Mouse (Mus musculus) right cerebral cortex, adult 2 months (tissue): ENCODE results near the gene Col16a1.

Source experiments
- DNase-seq, 2 experiments: peaks; one replicate each; pipeline ENCODE4 v3.0.0; 2021 to 2022; ENCODE audit warnings: low spot score in 2 of 2

The Col16a1 gene

DNA sequence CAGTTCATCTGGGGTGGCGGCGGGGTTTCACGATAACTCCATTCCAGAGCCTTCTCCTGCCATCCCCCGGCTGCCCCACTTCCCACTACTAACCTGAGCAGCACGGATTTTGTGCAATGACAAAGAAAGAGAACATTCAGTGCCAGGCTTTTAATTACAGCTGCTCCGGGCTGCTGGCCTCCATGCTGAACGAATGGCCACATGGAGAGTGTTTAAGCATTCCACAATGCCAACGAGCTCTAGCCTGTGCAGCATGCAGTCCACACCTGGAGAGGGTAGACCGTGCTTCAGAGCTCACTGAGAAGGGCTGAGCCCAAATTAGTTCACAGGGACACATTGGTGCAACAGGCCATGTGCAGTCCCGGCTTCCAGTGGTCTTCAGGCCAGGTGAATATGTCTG lies 82.4 kb downstream of the Col16a1 start:
- DNase-seq, result no peak

DNA sequence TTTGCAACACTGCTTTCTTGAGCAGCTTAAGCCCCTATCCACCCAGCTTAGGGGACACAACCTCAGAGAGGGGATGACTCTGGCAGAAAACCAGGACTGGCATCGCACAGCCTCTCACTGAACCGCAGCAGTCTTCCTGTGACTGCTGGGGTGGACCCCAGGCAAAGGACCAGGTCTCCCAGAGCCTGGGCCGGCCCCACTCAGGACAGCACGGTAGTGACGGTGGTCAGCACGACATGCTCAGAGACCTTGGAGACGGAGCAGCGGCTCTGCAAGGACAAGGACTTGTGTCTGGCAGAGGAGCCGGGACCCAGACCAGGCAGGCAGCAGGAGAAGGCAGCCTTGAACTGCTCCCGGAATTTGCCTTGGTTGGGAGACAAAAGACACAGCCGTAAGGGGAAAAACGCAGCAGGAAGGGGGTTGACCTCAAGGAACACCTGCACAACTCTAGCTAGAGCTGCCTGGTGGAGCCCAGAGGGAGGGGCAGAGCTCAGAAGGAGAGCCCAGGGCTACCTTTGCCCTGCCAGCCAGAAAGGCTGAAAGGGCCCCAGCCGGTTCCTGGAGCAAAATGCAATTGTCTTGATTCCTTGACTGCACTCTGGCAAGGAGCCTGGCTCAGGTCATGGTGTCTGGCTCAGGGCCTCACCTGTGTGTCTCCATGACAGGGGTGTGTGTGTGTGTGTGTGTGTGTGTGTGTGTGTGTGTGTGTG lies 83.2 kb downstream of the Col16a1 start:
- no peak for DNase-seq

DNA sequence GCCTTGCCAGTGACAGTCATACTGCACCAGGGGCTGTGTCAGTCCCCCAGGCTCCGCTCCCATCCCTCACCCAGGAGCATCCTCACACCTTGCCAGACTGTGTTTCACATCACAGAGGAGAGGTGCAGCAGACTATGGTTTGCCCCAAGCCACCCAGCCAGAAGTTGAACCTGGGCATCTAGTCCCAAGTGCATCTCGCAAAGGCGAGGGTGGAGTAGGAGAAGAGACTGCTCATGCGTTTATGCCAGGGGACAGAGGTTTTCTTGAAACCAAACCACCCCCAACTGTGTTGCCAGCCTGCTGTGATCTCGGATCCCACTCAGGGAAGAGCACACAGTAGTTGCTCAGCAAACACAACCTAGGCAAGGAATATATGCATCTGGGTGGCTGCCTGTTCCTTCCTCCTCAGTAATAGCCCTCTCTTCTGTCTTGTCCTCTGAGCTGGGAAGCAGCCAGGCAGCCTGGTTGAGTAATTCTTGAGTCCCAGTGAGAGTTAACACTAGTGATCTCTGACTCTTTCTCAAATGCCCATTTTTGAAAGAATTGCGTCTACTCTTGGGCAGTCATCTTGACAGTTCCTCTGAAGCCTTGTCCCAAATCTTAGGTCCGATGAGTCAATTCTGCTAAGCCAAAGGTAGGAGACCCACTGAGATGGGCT lies 83.9 kb downstream of the Col16a1 start:
- DNase-seq, result no peak

DNA sequence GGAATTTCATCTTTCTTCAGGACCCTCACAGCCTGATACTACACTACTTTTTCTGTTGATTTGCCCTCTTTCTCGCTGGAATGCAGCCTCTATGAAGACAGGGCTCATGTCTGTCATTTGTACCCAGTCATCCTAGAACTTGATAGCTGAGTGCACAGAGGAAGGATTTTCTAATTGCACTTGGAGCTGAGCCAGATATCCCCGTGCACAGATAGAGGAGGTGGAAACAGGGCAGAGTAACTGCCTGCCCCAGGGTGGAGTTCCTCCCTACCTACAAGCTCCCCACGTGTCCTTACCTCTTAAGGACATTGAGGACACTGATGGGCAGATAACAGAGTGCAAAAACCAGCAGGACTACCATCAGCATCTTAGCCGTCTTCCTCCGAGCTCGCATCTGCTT lies 85.8 kb downstream of the Col16a1 start:
- DNase-seq, result no peak

DNA sequence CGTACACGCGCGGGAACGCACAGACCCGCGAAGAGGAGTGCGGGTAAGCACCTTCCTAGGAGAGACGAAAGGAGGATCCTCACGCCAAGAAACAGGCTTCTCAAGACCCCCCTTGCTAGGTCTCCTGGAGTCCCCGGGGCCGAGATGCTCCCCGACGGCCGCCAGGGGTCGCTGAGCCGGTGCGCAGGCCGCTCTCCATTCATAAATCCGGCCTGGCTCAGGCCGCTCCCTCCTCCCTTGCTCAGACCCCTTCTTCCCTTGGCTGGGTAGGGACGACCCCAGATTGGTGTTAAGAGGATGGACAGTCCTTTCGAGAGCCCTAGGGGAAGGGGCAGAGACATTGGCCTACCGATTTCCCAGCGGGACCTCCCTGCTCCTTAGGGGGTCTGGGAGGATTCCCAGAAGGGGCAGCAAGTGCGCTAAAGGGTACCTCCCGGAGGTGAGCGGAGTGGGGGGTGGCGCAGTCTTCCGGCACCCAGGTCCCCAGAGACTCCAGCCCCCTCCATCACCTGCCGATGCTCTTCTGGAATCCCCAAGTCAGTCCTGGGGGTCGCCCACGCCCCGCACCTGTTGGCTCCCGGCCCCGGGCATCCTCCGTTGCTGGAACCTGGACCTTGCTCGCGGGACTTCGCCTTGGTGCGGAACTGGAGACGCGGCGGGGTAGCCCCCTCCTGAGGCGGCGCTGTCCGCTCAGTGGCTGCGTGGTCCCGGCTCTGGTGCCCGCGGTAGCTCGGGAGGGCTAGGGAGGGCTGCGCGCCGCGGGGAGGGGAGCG lies 91.0 kb downstream of the Col16a1 start:
- DNase-seq, result peak; percentile 59 to 64

- no peak for DNase-seq
These were observed 91.5 kb downstream of the Col16a1 start, which contains the start of gene Hcrtr1 for GRCm38 (mm10) chr4:130139214-130139492. TSS of gene Hcrtr1 (minus strand) at chr4:130139359.

DNA sequence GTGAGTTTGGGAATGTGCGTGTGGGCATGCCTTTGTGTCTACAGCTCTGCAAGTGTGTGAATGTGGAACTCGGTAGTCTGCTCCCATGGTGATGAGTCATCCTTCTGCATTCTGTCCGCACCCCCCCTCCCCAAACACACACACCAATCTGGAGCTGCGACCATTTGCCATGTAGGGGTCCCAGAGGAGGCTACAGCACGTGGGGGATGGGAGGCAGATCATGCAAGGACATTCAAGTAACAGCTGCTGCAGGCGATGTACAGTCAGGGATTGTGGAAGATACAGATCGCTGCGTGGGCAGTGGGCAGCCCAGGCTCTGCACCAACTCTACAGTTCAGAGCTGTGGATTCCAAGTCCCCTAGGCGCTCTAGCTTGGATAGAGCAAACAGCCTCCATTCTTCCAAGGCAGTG lies 93.4 kb downstream of the Col16a1 start:
- DNase-seq, result peak; percentile 65 to 77

- DNase-seq, result no peak
These were observed 94.1 kb downstream of the Col16a1 start for GRCm38 (mm10) chr4:130141786-130142185.

GRCm38 (mm10) chr4:130148405-130148804 lies 100.8 kb downstream of the Col16a1 start:
- no peak for DNase-seq
